Mouse (Mus musculus) skeletal muscle tissue, adult 2 months (tissue): ENCODE measurements around the gene Olfr433.
"Not testable (repeated sequence)": the region's sequence is repeated elsewhere in the genome, so short reads cannot be mapped to it uniquely, and the experiment has no call there.

Experiments
- DNase-seq: peaks from one replicate; pipeline ENCODE4 v3.0.0-alpha.2; 2012; ENCODE audit warnings: low read depth, low spot score

The Olfr433 gene

GRCm38 (mm10) chr1:174040523-174041177 lies at the start of gene Olfr433:
Gene Olfr433, plus strand, starts transcription at chr1:174040705.
- DNase-seq = peak; percentile 77

- no peak for DNase-seq
Measured at GRCm38 (mm10) chr1:173995003-173995402, 45.5 kb upstream of the Olfr433 start.

GRCm38 (mm10) chr1:174004352-174005109 lies 36.0 kb upstream of the Olfr433 start:
- DNase-seq = not testable (repeated sequence)

GRCm38 (mm10) chr1:174007050-174007449 lies 33.5 kb upstream of the Olfr433 start:
- not testable (repeated sequence) for DNase-seq

- DNase-seq = peak; percentile 73
Measured at GRCm38 (mm10) chr1:174031698-174032097, 8.8 kb upstream of the Olfr433 start, which contains the start of gene Ifi205. Gene Ifi205, minus strand, starts transcription at chr1:174031810.

- no peak for DNase-seq
Measured at GRCm38 (mm10) chr1:174035841-174036240, 4.7 kb upstream of the Olfr433 start.

- DNase-seq = peak; percentile 60
Measured at GRCm38 (mm10) chr1:174038480-174038879, 2.0 kb upstream of the Olfr433 start.

- not testable (repeated sequence) for DNase-seq
Measured at GRCm38 (mm10) chr1:174042091-174042884, 1.8 kb downstream of the Olfr433 start.

- peak; percentile 81 for DNase-seq
Measured at GRCm38 (mm10) chr1:174044431-174044830, 3.9 kb downstream of the Olfr433 start.

GRCm38 (mm10) chr1:174048227-174048626 lies 7.7 kb downstream of the Olfr433 start:
- DNase-seq = not testable (repeated sequence)

GRCm38 (mm10) chr1:174048893-174049292 lies 8.4 kb downstream of the Olfr433 start, which contains the start of gene Olfr432:
Gene Olfr432, plus strand, starts transcription at chr1:174049205.
- DNase-seq = peak; percentile 50

GRCm38 (mm10) chr1:174049357-174049756 lies 8.9 kb downstream of the Olfr433 start:
- DNase-seq = not testable (repeated sequence)

- no peak for DNase-seq
Measured at GRCm38 (mm10) chr1:174050532-174050931, 10.0 kb downstream of the Olfr433 start.

GRCm38 (mm10) chr1:174051515-174051914 lies 11.0 kb downstream of the Olfr433 start:
- peak; percentile 63 for DNase-seq

GRCm38 (mm10) chr1:174051931-174052536 lies 11.5 kb downstream of the Olfr433 start:
- no peak for DNase-seq

GRCm38 (mm10) chr1:174052981-174053380 lies 12.5 kb downstream of the Olfr433 start:
- peak; percentile 62 for DNase-seq

- DNase-seq = no peak
Measured at GRCm38 (mm10) chr1:174055248-174055647, 14.7 kb downstream of the Olfr433 start.

- no peak for DNase-seq
Measured at GRCm38 (mm10) chr1:174066305-174066704, 25.8 kb downstream of the Olfr433 start, which contains the start of gene Olfr430. Gene Olfr430, plus strand, starts transcription at chr1:174066605.

GRCm38 (mm10) chr1:174084031-174084430 lies 43.5 kb downstream of the Olfr433 start, which contains the start of gene Olfr429:
Gene Olfr429, plus strand, starts transcription at chr1:174084331.
- DNase-seq = no peak
